Mouse (Mus musculus): Measurements from ENCODE around the gene Fgd2.
"Not testable (repeated sequence)": the region's sequence is repeated elsewhere in the genome, so short reads cannot be mapped to it uniquely, and the experiment has no call there.

Gene Fgd2

GRCm38 (mm10) chr17:29336266-29336990 lies 24.3 kb upstream of the Fgd2 start:
- no peak for DNase-seq (ENCODE audit: low spot score in 2 of 2)

- no peak for DNase-seq (ENCODE audit: low spot score in 2 of 2)
Measured at GRCm38 (mm10) chr17:29337979-29338823, 22.5 kb upstream of the Fgd2 start.

GRCm38 (mm10) chr17:29339170-29339768 lies 21.4 kb upstream of the Fgd2 start:
- DNase-seq (ENCODE audit: low spot score in 2 of 2) = no peak

GRCm38 (mm10) chr17:29340406-29341261 lies 20.1 kb upstream of the Fgd2 start:
- DNase-seq (ENCODE audit: low spot score in 2 of 2) = no peak

- DNase-seq (ENCODE audit: low spot score in 2 of 2) = no peak
Measured at GRCm38 (mm10) chr17:29341591-29342003, 19.1 kb upstream of the Fgd2 start.

GRCm38 (mm10) chr17:29342010-29342910 lies 18.5 kb upstream of the Fgd2 start:
- DNase-seq (ENCODE audit: low spot score in 2 of 2) = no peak

- DNase-seq (ENCODE audit: low spot score in 2 of 2) = no peak
Measured at GRCm38 (mm10) chr17:29343241-29343640, 17.5 kb upstream of the Fgd2 start.

GRCm38 (mm10) chr17:29345272-29345671 lies 15.4 kb upstream of the Fgd2 start:
- no peak for DNase-seq (ENCODE audit: low spot score in 2 of 2)

- peak; percentile 67 to 71 for DNase-seq (ENCODE audit: low spot score in 2 of 2)
Measured at GRCm38 (mm10) chr17:29346496-29347125, 14.1 kb upstream of the Fgd2 start.

- no peak for DNase-seq (ENCODE audit: low spot score in 2 of 2)
Measured at GRCm38 (mm10) chr17:29347126-29347644, 13.5 kb upstream of the Fgd2 start.

GRCm38 (mm10) chr17:29347645-29348256 lies 13.0 kb upstream of the Fgd2 start, which contains the start of gene Mtch1:
Gene Mtch1 (minus strand): TSS chr17:29347934.
- DNase-seq (ENCODE audit: low spot score in 2 of 2) = peak; percentile 95 to 96

GRCm38 (mm10) chr17:29348996-29349395 lies 11.7 kb upstream of the Fgd2 start:
- no peak for DNase-seq (ENCODE audit: low spot score in 2 of 2)

- not testable (repeated sequence) for DNase-seq (ENCODE audit: low spot score in 2 of 2)
Measured at GRCm38 (mm10) chr17:29351056-29351455, 9.7 kb upstream of the Fgd2 start.

- DNase-seq (ENCODE audit: low spot score in 2 of 2) = no peak
Measured at GRCm38 (mm10) chr17:29355461-29355840, 5.3 kb upstream of the Fgd2 start.

GRCm38 (mm10) chr17:29355841-29356478 lies 4.8 kb upstream of the Fgd2 start:
- DNase-seq (ENCODE audit: low spot score in 2 of 2) = no peak

- DNase-seq (ENCODE audit: low spot score in 2 of 2) = peak in 1 of 2 experiments; percentile 41
Measured at GRCm38 (mm10) chr17:29356479-29356856, 4.2 kb upstream of the Fgd2 start.

GRCm38 (mm10) chr17:29356882-29357281 lies 3.8 kb upstream of the Fgd2 start:
- no peak for DNase-seq (ENCODE audit: low spot score in 2 of 2)

GRCm38 (mm10) chr17:29358928-29359327 lies 1.8 kb upstream of the Fgd2 start:
- no peak for DNase-seq (ENCODE audit: low spot score in 2 of 2)

Measured in frontal cortex, postnatal 36 days (tissue).